Mouse (Mus musculus) gastrocnemius, postnatal 25 days (tissue): ENCODE data around the gene Col8a2. TPM values are rescaled to one million over a fixed set of nuclear protein-coding genes. Genes with fewer than 3 reads are reported as not detected.

Source experiments
- DNase-seq: peaks from one replicate; pipeline ENCODE4 v3.0.0; 2022
- total RNA-seq, 2 experiments: library from RNA; stranded (reverse); gene quantifications; 1 replicate in 1 of 2; 2 replicates in 1 of 2; pipeline ENCODE4 v1.2.3; 2021

Gene Col8a2
- total RNA-seq, 2 experiments from 2014 or later, result 0.96 to 3.9 TPM

- peak; percentile 95 for DNase-seq
These were observed 25.9 kb upstream of the Col8a2 start for GRCm38 (mm10) chr4:126260520-126261201.

DNA sequence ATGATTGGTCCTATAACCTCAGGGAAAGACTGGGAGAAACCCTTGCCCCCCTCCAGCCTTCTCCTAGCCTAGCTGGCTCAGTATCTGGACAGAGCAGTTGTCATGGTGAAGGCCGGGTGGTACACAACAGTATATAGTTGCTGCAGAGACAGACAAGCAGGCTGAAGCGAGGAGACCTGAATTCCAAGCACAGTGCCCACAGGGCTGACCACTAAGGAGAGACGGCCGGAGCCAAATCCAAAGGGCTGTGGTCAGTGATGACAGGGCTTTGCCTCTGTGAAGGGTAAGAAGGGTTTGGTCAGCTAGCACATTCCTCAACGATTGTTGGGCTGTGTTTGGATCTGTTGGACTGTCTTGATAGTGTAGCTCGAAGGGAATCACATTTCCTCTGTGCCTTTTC lies 25.3 kb upstream of the Col8a2 start:
- DNase-seq, result peak; percentile 31

GRCm38 (mm10) chr4:126261675-126262074 lies 24.9 kb upstream of the Col8a2 start:
- DNase-seq, result no peak

DNA sequence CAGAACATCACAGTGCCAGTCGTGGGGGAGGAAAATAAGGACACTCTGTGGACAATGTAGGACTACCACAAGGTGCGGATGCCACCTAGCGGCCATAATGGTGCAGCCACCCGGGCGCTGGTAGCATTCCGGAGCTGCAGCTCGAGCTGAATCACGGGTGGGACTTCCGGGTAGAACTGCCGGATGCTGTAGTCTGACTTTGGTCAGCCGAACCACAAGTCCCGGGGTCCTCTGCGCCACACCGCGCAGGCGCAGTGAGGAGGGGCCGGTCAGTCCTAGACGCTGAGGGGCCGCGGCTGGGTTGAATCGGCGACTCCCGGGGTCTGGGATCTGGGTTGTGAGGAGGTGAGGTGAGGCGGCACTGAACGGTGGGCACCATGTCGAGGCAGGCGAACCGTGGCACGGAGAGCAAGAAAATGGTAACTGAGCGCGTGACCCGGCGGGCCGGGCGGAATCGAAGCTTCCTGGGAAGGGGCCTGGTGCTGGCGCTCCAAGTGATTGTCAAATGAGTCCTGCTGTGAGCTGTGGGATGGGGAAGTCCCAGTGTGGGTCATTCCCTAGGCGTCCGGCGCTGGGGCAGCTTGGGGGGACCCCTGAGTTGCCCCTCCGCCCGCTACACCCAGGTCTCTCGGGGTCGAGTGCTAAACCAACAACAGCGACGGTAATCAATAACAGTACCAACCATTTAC lies 24.3 kb upstream of the Col8a2 start, which contains the start of gene Trappc3:
TSS of gene Trappc3 (plus strand) at position 207 of the 689 bp plus-strand sequence.
- peak; percentile 99 for DNase-seq

GRCm38 (mm10) chr4:126269292-126269691 lies 17.3 kb upstream of the Col8a2 start:
- no peak for DNase-seq

GRCm38 (mm10) chr4:126273753-126274152 lies 12.8 kb upstream of the Col8a2 start:
- no peak for DNase-seq

DNA sequence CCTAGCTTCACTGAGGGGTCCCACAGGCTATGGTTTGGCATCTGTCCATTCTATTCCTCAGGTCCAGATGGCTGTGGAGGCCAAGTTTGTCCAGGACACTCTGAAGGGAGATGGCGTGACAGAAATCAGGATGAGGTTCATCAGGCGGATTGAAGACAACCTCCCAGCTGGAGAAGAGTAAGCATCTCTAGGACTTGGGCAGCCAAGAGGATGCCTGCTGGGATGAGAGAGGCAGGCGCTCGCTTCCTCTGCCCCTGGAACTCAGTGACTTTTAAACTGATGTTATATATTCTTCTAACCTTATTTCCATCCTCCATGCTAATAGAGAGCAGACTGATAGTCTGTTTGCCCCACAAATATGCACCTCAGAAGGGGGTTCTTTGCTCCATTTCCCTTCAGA lies 11.5 kb upstream of the Col8a2 start:
- no peak for DNase-seq

DNA sequence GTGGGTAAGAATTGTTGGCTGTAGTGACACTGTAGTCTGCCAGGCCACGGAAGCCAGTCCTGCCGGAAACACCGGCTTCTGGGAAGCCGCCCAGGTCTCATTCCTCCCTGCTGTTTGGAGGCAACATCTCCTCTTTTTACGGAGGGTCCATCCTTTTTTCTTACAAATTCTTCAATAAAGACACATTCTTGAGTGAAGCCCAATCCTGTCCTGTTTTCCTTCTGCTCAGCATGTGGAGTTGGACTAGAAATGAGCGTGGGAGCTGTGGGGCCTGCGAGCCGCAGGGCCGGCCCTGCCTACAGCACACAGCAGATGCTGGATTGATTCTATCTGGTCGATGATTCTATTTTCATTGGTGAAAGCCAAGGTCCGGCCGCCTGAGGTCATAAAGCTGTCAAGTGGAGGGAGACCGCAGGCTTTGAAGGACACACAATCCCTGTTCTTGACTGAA lies 10.9 kb upstream of the Col8a2 start:
- peak; percentile 41 for DNase-seq

- no peak for DNase-seq
These were observed 8.6 kb upstream of the Col8a2 start for GRCm38 (mm10) chr4:126277906-126278564.

DNA sequence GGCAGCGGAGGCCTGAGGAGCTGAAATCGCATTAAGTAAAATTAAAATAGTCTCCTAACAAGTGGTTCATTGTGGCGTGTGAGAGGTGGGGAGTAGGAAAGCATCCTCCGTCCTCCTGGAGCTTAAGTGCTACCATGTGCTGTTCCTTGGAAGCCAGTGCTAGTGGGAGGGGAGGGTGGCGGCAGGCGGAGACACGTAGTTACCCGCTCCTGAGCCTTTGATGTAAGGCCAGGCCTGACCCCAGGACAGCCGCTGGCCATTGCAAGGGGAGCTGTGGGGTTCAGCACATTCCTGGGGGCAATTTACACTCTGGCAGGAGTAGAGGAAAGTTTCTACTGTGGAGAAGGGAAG lies 8.1 kb upstream of the Col8a2 start:
- DNase-seq, result peak; percentile 42

- no peak for DNase-seq
These were observed 7.6 kb upstream of the Col8a2 start for GRCm38 (mm10) chr4:126278961-126279360.

DNA sequence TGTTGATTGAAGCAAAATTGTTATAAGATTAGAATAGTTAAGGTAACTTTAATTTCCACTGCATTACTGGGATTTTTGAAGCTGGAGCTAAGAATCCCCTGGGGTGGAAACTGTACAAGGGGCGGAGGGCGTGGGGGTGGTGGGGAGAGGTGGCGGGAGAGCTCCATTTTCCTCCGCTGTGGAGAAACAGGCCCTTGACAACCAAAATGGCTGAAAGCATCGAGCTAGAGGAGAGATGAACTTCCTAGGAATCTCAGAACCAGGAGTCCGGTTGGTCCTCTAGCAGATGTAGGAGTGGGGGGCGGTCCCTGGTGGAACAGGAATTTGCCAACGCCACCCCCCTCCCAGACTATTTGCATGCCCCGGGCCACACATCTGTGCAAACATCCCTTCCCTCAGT lies 4.9 kb upstream of the Col8a2 start:
- DNase-seq, result no peak

GRCm38 (mm10) chr4:126283582-126283981 lies 3.0 kb upstream of the Col8a2 start:
- no peak for DNase-seq

DNA sequence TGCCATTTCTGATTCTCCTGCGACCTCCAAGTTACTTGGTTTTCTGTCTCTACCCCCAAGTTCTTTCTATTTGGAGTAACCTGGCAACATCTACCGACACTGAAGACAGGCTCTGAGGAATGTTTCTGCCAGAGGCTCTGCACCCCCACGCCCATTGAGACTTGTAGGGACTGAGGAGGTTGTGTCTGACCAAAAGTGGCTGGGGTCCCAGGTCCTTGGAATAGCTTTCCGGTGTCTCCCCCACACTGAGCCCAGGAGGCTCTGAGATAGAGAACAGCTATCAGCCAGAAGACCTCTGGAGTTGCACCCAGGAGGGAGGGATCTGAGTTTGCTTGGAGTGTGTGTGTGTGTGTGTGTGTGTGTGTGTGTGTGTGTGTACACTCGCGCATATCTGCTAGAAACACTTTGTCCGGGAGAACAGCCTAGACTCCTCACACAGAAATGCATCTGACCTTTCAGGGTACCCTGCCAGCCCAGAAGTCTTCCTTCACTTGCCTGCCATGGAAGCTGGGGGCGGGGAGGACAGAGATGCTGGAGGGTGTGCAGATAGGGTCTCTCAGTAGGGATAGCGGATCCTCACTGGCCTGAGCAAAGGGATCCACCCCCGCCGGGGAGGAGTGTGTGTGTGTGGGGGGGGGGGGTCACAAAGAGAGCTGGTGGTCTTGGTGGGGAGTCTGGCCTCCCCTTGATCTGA lies 856 bp downstream of the Col8a2 start:
- no peak for DNase-seq

DNA sequence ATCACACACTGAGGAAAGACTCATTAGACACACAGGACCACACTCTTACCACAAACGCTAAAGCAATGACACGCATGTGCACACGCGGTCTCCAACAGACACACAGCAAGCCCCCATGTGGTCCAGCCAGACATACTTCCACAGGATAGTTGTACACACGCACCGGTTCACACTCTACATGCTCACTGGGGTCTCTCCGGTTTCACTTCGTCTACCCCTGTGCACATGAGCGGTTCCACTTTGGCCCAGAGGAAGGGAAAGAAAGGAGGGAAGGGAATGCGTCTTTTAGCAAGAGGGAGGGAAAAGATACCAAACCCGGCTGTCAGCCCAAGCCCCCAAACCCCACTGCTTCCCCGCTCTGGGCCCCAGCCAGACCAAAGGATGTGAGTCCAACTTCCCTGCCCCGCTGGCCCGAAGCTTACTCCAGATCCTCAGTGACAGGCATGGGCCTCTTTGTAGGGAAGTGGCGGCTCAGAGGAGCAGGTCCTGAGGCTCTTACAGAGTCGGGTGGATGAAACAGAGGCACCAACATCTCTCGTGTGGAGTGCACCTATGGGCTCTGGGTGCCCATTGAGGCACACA lies 1.6 kb downstream of the Col8a2 start:
- DNase-seq, result no peak

DNA sequence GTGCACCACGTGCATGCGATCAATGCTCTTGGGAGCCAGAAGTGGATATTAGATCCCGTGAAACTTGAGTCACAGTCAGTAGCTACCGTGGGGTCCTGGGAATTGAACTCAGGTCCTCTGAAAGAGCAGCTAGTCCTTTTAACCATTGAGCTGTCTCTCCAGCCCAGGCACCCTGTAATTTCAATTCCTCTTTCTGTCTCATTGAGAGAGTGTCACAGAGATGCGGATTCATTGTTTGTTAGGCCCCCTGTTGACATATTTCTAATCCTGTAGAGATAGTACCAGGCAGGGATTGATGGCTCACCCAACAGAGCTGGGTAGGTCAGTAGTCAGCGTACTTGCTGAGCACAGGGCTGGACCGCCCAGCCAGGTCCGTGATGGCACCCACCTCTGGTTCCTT lies 3.7 kb downstream of the Col8a2 start:
- DNase-seq, result no peak

GRCm38 (mm10) chr4:126291196-126291595 lies 4.6 kb downstream of the Col8a2 start:
- no peak for DNase-seq

DNA sequence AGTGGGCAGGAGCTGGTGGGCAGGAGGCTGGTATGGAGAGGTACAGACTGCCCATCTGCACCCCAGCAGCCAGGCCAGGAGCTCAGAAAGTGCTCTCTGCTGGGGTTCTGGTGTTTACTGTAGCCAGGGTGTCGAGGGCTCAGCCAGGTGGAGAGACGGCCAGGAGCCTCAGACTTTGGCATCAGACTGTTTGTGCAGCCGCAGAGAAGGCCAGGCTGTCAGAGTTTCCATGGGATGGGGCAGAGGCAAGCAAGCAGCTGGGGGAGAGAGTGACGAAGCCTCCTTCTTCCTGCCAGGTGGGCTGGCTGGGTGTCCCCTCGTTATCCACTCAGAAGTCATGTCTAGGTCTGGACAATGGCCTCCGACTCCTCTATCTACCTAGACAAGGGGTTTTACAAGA lies 8.6 kb downstream of the Col8a2 start:
- no peak for DNase-seq

- DNase-seq, result no peak
These were observed 9.3 kb downstream of the Col8a2 start for GRCm38 (mm10) chr4:126295937-126296336.

- peak; percentile 83 for DNase-seq
These were observed 10.1 kb downstream of the Col8a2 start for GRCm38 (mm10) chr4:126296617-126297101.

DNA sequence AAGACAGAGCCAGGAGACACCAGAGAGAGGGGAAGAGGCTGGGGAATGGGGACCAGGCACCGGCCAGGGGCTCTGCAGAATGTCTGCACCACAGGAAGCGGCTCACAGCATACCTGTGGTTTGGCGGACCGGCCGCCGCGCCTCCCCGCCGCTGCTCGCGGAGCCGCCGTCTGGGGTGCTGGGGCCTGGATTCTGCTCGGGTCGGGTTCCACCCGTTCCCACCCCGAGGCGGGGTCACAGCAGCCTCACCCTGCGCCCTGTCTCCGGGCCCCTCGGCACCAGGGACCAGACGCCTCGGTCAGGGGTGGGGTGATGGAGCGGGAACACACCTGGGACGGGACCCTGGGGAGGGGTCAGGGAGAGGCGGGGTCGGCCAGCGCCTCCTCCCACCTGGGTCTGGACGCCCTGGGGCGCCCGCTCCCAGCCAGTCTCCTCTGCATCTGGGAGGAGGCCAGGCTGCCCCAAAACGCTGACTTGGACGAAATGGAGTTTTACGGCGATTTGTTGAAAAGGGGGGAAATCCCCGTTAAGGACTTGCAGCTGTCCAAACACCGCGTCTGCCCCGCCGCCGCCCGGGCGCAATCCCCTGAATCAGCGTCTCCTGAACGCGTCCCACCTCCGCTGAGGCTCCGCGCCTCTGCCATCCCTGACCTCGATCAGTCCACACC lies 14.5 kb downstream of the Col8a2 start:
- no peak for DNase-seq
